Mouse (Mus musculus) layer of hippocampus, adult 6 months (tissue): Measurements from ENCODE around the gene Gm28051. TPM values are rescaled to one million over a fixed set of nuclear protein-coding genes. Genes with fewer than 3 reads are reported as not detected.

Source experiments
- long read RNA-seq, 2 experiments: library from polyadenylated mRNA; unstranded; transcript quantifications; one replicate each; pipeline ENCODE4 v2.0.0; 2019 to 2020
- microRNA-seq: library from miRNA; unstranded; fragments of <30 nt; microRNA quantifications from one replicate; pipeline ENCODE4 v1.2.0, GENCODE M21; 2020
- polyA plus RNA-seq: library from polyadenylated mRNA; unstranded; fragments of <200 nt; fragmentation: Nextera tagmentation; gene quantifications from 2 replicates; pipeline ENCODE4 v1.2.3, GENCODE M21; 2021

Gm28051 gene
- not detected in 2 replicates for polyA plus RNA-seq
- long read RNA-seq, experiment 1, partial matches to known transcripts: 0 of 8 reads
- long read RNA-seq, experiment 1, other reads (novel, unspliced or antisense): 8 of 8 reads
- long read RNA-seq, experiment 2, partial matches to known transcripts: 0 of 1 reads
- long read RNA-seq, experiment 2, other reads (novel, unspliced or antisense): 1 of 1 reads

DNA sequence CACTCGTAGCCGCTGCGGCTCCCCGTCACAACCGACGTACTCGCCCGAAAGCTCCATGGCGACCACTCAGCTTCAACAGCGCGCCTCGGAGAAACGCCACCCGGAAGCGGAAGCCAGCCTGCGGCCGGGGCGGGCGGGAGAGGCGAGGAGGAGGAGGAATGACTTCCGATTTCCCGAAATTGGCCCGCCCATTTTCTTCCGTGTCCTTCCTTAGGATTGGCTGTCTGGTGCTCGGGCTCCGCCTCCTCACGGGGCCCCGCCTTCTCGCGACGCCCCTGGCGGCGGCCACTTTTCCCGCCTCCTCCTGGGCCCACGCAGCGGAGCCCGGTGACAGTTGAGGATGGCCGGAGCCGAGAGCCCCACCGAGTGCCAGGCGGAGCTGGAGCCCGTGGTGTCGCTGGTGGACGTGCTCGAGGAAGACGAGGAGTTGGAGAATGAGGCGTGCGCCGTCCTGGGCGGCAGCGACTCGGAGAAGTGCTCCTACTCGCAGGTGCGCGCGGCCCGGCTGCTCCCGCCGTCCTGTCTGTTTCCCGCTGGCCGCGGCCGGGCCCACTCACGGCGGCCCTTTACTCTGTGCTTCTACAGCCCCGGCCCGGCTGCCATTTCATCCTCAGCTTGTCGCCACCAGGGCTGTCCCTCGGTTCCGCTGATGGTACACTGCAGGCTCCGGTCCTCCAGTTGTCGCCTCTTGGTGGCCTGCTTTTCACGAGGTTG lies at the start of gene Gm28051, which contains the start of the genes Gon7 and Ubr7:
Gm28051 (minus strand) TSS at position 77 of the 714 bp plus-strand sequence.
Gon7 (minus strand) TSS at position 115 of the 714 bp plus-strand sequence.
Ubr7 (plus strand) TSS at position 279 of the 714 bp plus-strand sequence.

DNA sequence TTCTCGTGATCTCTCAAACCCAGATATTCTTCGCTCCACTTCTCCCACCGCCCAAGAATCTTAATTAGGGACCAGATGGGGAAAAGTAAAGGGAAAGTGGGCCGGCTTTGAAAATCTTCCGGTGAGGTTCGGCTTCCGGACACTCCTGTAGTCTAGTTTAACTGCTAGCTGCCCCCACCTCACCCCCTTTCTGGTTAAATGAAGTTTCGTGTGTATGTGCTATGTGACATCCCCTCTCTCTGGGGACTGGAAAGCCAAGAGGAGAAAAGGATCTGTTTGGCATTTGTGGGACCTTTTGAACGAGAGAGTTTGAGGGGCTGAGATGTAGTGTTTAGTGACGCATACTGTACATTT lies 815 bp upstream of the Gm28051 start, which contains the start of gene Gm20604:
Gm20604 (minus strand) TSS at position 270 of the 354 bp plus-strand sequence.

DNA sequence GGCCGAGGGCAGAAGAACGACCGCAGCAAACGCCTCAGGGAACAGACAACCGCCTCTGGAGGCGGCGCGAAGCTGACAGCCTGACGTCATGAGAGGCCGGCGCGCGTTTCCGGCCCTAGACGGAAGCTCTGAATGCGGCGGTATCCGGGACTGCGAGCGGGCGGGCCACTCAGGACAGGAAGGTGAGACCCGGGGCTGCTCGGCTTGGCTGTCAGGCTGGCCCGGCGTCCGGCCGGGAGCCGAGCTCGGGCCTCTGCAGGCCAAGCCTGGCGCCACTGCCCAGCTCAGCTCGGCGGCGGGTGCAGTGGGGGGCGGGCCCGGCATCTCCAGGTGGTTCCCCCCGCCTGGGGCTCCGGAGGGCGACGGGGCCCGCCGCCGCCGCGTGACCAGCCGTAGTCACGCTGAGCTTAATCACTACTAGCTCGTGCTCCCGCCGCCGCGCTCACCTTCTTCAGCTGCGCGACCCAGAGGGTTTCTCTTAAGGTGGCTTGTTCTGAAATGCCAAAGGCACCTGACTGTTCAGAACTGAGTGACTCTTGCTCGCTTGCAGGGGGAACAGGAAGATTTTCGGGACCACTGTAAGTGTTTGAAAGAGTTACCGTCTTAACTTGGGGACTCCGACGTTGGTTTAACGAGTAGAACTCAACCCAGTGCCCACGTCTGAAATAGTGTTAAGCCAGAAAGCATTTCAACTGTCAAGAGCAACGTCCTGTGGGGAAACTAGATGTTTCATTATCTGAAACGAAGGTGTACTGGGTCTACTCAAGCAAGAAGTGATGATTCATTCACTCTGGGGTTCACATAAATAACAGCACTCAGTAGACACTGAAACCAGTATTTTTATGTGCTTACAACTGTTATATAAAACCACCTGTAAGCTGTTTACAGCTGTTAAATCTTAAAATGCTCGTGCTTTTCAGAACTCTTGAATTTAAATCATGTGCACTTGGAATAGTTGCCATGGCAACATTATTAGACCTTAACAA lies 13.7 kb downstream of the Gm28051 start, which contains the start of the genes Moap1 and Tmem251:
Moap1 (minus strand) TSS at position 73 of the 986 bp plus-strand sequence.
Tmem251 (plus strand) TSS at position 174 of the 986 bp plus-strand sequence.

DNA sequence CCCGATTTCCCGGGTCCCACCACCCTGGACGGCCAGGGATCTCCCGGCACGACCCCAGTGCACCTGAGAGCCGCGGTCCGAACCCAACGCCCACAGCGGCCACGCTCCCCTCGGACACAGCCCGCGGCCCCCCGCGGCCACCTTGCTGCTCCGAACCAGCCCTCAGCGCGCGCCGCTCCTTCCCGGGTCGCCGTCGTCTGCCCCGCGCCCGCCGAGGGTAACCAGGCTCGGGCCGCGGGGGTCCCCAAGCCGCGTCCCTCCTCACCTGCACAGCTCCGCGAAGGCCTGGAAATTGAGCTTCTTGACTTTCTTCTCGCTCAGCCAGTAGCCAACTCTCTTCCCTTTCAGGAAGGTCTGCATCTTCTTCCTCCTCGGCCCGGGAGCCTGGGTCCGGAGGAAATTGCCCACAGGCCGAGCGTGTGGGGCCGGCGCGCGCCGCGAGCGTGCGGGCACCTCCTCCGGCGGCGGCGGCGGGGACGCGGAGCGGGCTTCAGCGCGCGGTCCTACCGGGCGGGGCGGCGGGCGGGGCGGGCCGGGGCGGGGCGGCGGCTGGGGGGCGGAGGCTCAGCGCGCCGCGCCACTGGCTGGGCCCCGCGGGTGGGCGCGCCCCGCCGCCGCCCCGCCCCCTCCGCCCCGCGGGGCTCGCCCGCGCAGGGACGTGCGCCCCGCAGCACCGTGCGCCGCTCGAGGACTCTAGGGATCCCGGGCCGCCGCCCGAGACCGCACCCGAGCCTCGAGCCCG lies 52.9 kb downstream of the Gm28051 start, which contains the start of gene Itpk1:
Itpk1 (minus strand) TSS at position 474 of the 742 bp plus-strand sequence.

Small RNAs within 50 kb of the gene (microRNA-seq; reads per million reads assigned to microRNA genes)
- gene Mir1936: 0.86 reads per million

Other genes starting within 250 kb of the Gm28051 start
- 102 and 109 TPM in 2 replicates for gene Chga, start 202.8 kb downstream of the Gm28051 start, polyA plus RNA-seq
- 34.2 and 37.2 TPM in 2 replicates for gene Itpk1, start 52.8 kb downstream of the Gm28051 start, polyA plus RNA-seq
- 37.4 and 44.6 TPM in 2 replicates for gene Moap1, start 14.1 kb downstream of the Gm28051 start, polyA plus RNA-seq
- 4.6 and 4.9 TPM in 2 replicates for gene Tmem251, start 14.0 kb downstream of the Gm28051 start, polyA plus RNA-seq
- gene Gon7, start within 50 bp of the Gm28051 start, polyA plus RNA-seq: 26.0 and 28.4 TPM in 2 replicates
- gene Ubr7, start 202 bp upstream of the Gm28051 start, polyA plus RNA-seq: 25.7 and 26.7 TPM in 2 replicates
- gene Gm20604, start 907 bp upstream of the Gm28051 start, polyA plus RNA-seq: 21.4 and 21.9 TPM in 2 replicates
- 1.4 and 1.5 TPM in 2 replicates for gene Btbd7, start 120.7 kb upstream of the Gm28051 start, polyA plus RNA-seq
- not detected in 2 replicates for gene Cox8c, start 141.6 kb upstream of the Gm28051 start, polyA plus RNA-seq
- gene Unc79, start 191.1 kb upstream of the Gm28051 start, polyA plus RNA-seq: 3.6 and 3.9 TPM in 2 replicates